ENCODE assay signal across 15 mouse cellular contexts in genomic region chr7:51756218-51756617, GRCm38 (mm10).
"Had no signal": no experiment of that assay in that cellular context is flagged by ENCODE, and none has a peak within 500 bp of the region (broad histone marks: within the 10 kb centered on the region; RNA-seq: fewer than 3 reads in every experiment).

No protein-coding gene starts in this region.

- DNase-seq: lung, adult 18-20 months; lung, embryonic 14.5 days; lung, postnatal 10 days; lung, postnatal 4 days; right cerebral cortex, postnatal 14 days; thymus, adult 2 months; thymus, postnatal 25 days; thymus, postnatal 4 days had no signal

- ATAC-seq: midbrain, embryonic 13.5 days; midbrain, embryonic 15.5 days had no signal

- H3K9ac ChIP-seq: liver, embryonic 14.5 days; lung, embryonic 14.5 days; midbrain, embryonic 13.5 days; midbrain, embryonic 15.5 days; neural tube, embryonic 12.5 days; stomach, embryonic 15.5 days had no signal

- H3K27ac ChIP-seq: liver, embryonic 14.5 days; midbrain, embryonic 13.5 days; midbrain, embryonic 15.5 days; neural tube, embryonic 12.5 days; stomach, embryonic 15.5 days; stomach, postnatal 0 days had no signal

- H3K4me3 ChIP-seq: megakaryocyte, embryonic 14.5 days; midbrain, embryonic 13.5 days; midbrain, embryonic 15.5 days; neural tube, embryonic 12.5 days; stomach, embryonic 15.5 days had no signal

- H3K4me2 ChIP-seq: lung, embryonic 14.5 days; midbrain, embryonic 13.5 days; midbrain, embryonic 15.5 days; neural tube, embryonic 12.5 days; stomach, embryonic 15.5 days had no signal

- H3K4me1 ChIP-seq: megakaryocyte, embryonic 14.5 days; neural tube, embryonic 12.5 days; stomach, embryonic 15.5 days had no signal

- H3K27me3 ChIP-seq: megakaryocyte, embryonic 14.5 days; midbrain, embryonic 13.5 days; midbrain, embryonic 15.5 days; neural tube, embryonic 12.5 days; stomach, embryonic 15.5 days had no signal

- H3K9me3 ChIP-seq: midbrain, embryonic 13.5 days; midbrain, embryonic 15.5 days; neural tube, embryonic 12.5 days; stomach, embryonic 15.5 days had no signal

- H3K36me3 ChIP-seq: midbrain, embryonic 13.5 days; midbrain, embryonic 15.5 days; neural tube, embryonic 12.5 days; stomach, embryonic 15.5 days had no signal
